8 mouse cellular contexts compared by ENCODE assay signal in the genomic region with DNA sequence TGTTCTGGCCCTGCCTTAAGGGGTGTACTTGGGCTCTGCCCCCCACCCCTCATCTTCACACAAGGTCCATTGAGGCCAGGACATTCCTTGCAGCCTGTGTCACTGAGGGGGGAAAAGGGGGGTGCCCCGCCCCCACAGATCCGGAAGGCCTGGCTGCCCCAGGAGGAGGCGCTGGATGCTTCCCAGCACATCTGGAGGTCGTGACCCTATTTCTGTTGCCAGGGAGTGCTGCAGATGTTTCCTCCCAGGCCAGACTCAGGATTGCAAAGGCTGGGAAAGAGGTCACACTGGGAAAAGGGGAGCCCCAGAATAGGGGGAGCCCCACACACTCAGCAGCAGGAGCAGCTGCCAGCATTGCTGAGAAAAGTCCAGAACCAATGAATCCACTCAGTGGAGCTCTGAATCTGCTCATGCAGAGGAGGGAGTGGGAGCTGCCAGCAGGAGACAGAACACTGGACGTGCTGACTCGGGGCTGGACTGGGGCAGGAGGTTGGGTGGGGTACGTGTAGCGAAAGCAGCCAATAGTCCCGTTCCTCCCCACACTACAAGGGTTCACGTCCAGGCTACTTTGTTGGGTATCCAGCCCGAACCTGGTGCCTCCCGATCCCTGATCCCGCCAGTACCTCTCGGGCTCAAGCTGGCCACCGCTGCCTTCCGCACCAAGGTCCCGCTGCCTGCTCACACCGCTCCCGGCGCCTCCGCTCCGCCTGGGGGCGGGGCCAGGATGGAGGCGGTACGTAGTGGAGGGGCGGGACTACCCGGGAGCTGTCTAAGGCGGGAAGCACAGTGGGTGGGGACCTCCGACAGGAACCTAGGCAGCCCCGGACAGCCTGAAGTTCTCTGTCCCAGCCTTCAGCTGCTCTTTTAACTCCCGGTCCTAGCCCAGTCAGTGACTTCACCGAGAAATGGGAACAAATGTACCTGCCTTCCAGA. TPM values are rescaled to one million over a fixed set of nuclear protein-coding genes. Genes with fewer than 3 reads are reported as not detected.
DNase-seq lines count a peak whose midpoint lies in the region; ATAC-seq lines count a peak whose summit lies in the region.

A gene (minus strand): TSS at position 727 of the 933 bp plus-strand sequence.

- ATAC-seq in hindbrain, embryonic 13.5 days (ENCODE audit: low FRiP score): peak; percentile 79

- peak within 1 kb of the TSS; percentile 54 for H3K4me2 ChIP-seq in hindbrain, embryonic 13.5 days

- peak within 1 kb of the TSS; percentile 36 for H3K4me3 ChIP-seq in hindbrain, embryonic 13.5 days

- H3K36me3 ChIP-seq in hindbrain, embryonic 13.5 days: peaks cover 42% of the 10 kb centered on the region

- H3K4me1 ChIP-seq in hindbrain, embryonic 13.5 days (replicated peaks): peaks cover 20% of the 10 kb centered on the region

- H3K27ac ChIP-seq in hindbrain, embryonic 13.5 days: peak within 1 kb of the TSS; percentile 75

- H3K9me3 ChIP-seq in hindbrain, embryonic 13.5 days: no peaks in the 10 kb centered on the region

- WGBS in hindbrain, embryonic 13.5 days: 1% methylated on average over 32 of the region's 32 CpGs

- H3K27me3 ChIP-seq in hindbrain, embryonic 13.5 days: no peaks in the 10 kb centered on the region

- H3K9ac ChIP-seq in hindbrain, embryonic 13.5 days: peak within 1 kb of the TSS; percentile 66

- peak; percentile 91 for DNase-seq in T-cell, adult 2 months (ENCODE audit: low spot score)
- peak; percentile 66 to 78 for DNase-seq in cerebellum, postnatal 25 days
- DNase-seq in frontal cortex, postnatal 25 days (ENCODE audit: low spot score in 2 of 2): peak; percentile 47 to 56
- DNase-seq in layer of hippocampus, postnatal 14 days (ENCODE audit: low spot score in 2 of 2): peak; percentile 62 to 77
- peak; percentile 98 for DNase-seq in lung, postnatal 10 days
- DNase-seq in ovary, postnatal 14 days (ENCODE audit: low spot score): peak; percentile 94
- peak; percentile 98 for DNase-seq in thymus, postnatal 25 days

RNA-seq across cellular contexts. Expression of the gene that starts here (rescaled TPM):
- polyA plus RNA-seq in hindbrain, embryonic 13.5 days (2015; fragmentation: Nextera tagmentation; extraction: Ambion mirVana): 15.0 and 15.4 TPM in 2 replicates
- 10 to 100 TPM; 22.8 to 26.1 TPM for total RNA-seq in layer of hippocampus, postnatal 14 days (2021)

Comparison
In these comparisons a context has a peak if more than half of its experiments do, and no peak if none do; other contexts are left out.
1. Peak in every context shown above with its lines: DNase-seq, ATAC-seq, H3K4me3 ChIP-seq and H3K27ac ChIP-seq.